Mouse (Mus musculus): Measurements from ENCODE around the gene Scg3. TPM values are rescaled to one million over a fixed set of nuclear protein-coding genes. Genes with fewer than 3 reads are reported as not detected.
"Not testable (repeated sequence)": the region's sequence is repeated elsewhere in the genome, so short reads cannot be mapped to it uniquely, and the experiment has no call there.

Gene Scg3
- polyA plus RNA-seq, 1 experiment from 2014 or later: 139 TPM

DNA sequence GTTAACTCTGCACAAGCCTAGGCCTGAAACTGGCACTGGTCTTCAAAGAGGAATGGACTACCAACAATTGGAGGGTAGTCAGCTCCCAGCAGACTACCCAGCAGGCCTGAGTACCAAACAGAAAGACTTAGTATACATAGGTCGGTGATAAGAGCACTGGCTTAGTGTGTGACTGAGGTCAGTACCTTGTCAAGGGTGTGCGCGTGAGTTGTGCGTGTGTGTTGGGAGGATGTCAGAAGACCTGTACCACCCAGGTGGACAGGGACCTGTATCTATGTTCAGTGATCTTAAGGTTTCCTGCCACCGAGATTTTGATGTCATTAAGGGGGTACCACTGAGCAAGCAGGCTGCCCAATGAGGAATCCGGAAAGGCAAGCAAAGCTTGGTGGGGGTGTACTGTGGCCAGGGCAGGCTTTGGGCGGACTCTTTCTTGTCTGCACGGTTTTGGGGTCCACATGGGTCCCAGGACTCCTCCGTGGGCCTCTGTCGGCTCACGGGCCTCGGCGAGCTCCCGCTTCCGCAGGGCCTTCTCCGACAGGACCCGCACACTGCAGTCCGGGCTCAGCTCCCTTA lies 58.8 kb downstream of the Scg3 start:
- Histone ChIP-seq H3K9me3 (no peaks in the 10 kb centered on the region), H3K27ac (peak overlapping the region; percentile 96), H3K4me2 (peak overlapping the region; percentile 80), H3K4me1 (replicated peaks) (peaks cover 14% of the 10 kb centered on the region), H3K9ac (peak overlapping the region; percentile 92), H3K4me3 (peak overlapping the region; percentile 78), H3K27me3 (peaks cover 6% of the 10 kb centered on the region; the same call in 1 of the 2 replicates), H3K36me3 (no peaks in the 10 kb centered on the region)
- WGBS: 15% methylated on average over 18 of the region's 18 CpGs
- ATAC-seq (ENCODE audit: low FRiP score): peak; percentile 54

- Histone ChIP-seq H3K27me3 (peaks cover 6% of the 10 kb centered on the region; the same call in 1 of the 2 replicates), H3K27ac (no peak overlapping the region), H3K4me2 (no peak overlapping the region), H3K36me3 (no peaks in the 10 kb centered on the region), H3K4me3 (no peak overlapping the region), H3K4me1 (replicated peaks) (peaks cover 8% of the 10 kb centered on the region), H3K9ac (no peak overlapping the region), H3K9me3 (no peaks in the 10 kb centered on the region)
- WGBS: 90% methylated on average over 3 of the region's 3 CpGs
- ATAC-seq (ENCODE audit: low FRiP score): no peak
Observed at GRCm38 (mm10) chr9:75621428-75621827, 62.4 kb downstream of the Scg3 start.

GRCm38 (mm10) chr9:75619761-75620160 lies 64.1 kb downstream of the Scg3 start:
- H3K4me3 ChIP-seq; H3K9ac ChIP-seq; H3K27me3 ChIP-seq; H3K4me2 ChIP-seq; H3K4me1 ChIP-seq (replicated peaks); ATAC-seq (ENCODE audit: low FRiP score); H3K9me3 ChIP-seq; H3K27ac ChIP-seq; H3K36me3 ChIP-seq: not testable (repeated sequence)
- 87% methylated on average over 2 of the region's 2 CpGs for WGBS

GRCm38 (mm10) chr9:75618836-75619400 lies 64.9 kb downstream of the Scg3 start:
- Histone ChIP-seq H3K9ac (no peak overlapping the region), H3K9me3 (no peaks in the 10 kb centered on the region), H3K4me3 (no peak overlapping the region), H3K4me1 (replicated peaks) (no peaks in the 10 kb centered on the region), H3K27me3 (peaks cover 3% of the 10 kb centered on the region; the same call in 1 of the 2 replicates), H3K4me2 (no peak overlapping the region), H3K36me3 (no peaks in the 10 kb centered on the region), H3K27ac (no peak overlapping the region)
- no peak for ATAC-seq (ENCODE audit: low FRiP score)
- 87% methylated on average over 6 of the region's 6 CpGs for WGBS

GRCm38 (mm10) chr9:75616560-75616959 lies 67.3 kb downstream of the Scg3 start:
- Histone ChIP-seq H3K36me3 (no peaks in the 10 kb centered on the region), H3K4me1 (replicated peaks) (no peaks in the 10 kb centered on the region; the same call in 1 of the 2 replicates), H3K9me3 (no peaks in the 10 kb centered on the region), H3K27ac (no peak overlapping the region), H3K4me3 (no peak overlapping the region), H3K9ac (no peak overlapping the region), H3K27me3 (no peaks in the 10 kb centered on the region), H3K4me2 (no peak overlapping the region)
- WGBS: 79% methylated on average over 3 of the region's 3 CpGs
- ATAC-seq (ENCODE audit: low FRiP score): no peak

GRCm38 (mm10) chr9:75610571-75611493 lies 73.0 kb downstream of the Scg3 start, which contains the start of gene Tmod2:
Gene Tmod2, minus strand, starts transcription at chr9:75611325.
- Histone ChIP-seq H3K9me3 (no peaks in the 10 kb centered on the region), H3K36me3 (peaks cover 6% of the 10 kb centered on the region; the same call in 1 of the 2 replicates), H3K27ac (peak within 1 kb of the TSS; percentile 95), H3K4me3 (peak within 1 kb of the TSS; percentile 92), H3K4me2 (peak within 1 kb of the TSS; percentile 70), H3K9ac (peak within 1 kb of the TSS; percentile 92), H3K4me1 (replicated peaks) (peaks cover 21% of the 10 kb centered on the region), H3K27me3 (no peaks in the 10 kb centered on the region)
- under 1% methylated on average over 74 of the region's 74 CpGs for WGBS
- ATAC-seq (ENCODE audit: low FRiP score): peak; percentile 93

GRCm38 (mm10) chr9:75609965-75610364 lies 73.9 kb downstream of the Scg3 start:
- peak overlapping the region; percentile 92 for H3K9ac ChIP-seq
- peak overlapping the region; percentile 92 for H3K4me3 ChIP-seq
- peak overlapping the region; percentile 70 for H3K4me2 ChIP-seq
- no peaks in the 10 kb centered on the region for H3K9me3 ChIP-seq
- no peak for ATAC-seq (ENCODE audit: low FRiP score)
- H3K4me1 ChIP-seq (replicated peaks): peaks cover 21% of the 10 kb centered on the region
- H3K27ac ChIP-seq: peak overlapping the region; percentile 95
- WGBS: 6% methylated on average over 16 of the region's 16 CpGs
- H3K27me3 ChIP-seq: no peaks in the 10 kb centered on the region
- H3K36me3 ChIP-seq: peaks cover 11% of the 10 kb centered on the region

GRCm38 (mm10) chr9:75609505-75609904 lies 74.4 kb downstream of the Scg3 start:
- peak overlapping the region; percentile 95 for H3K27ac ChIP-seq
- peak overlapping the region; percentile 92 for H3K9ac ChIP-seq
- ATAC-seq (ENCODE audit: low FRiP score): peak; percentile 44; the same call in 1 of the 2 replicates
- H3K4me3 ChIP-seq: peak overlapping the region; percentile 92
- WGBS: 20% methylated on average over 1 of the region's 1 CpGs
- H3K36me3 ChIP-seq: peaks cover 16% of the 10 kb centered on the region
- H3K4me2 ChIP-seq: peak overlapping the region; percentile 70
- H3K9me3 ChIP-seq: no peaks in the 10 kb centered on the region; the same call in 1 of the 2 replicates
- H3K27me3 ChIP-seq: no peaks in the 10 kb centered on the region
- H3K4me1 ChIP-seq (replicated peaks): peaks cover 21% of the 10 kb centered on the region

DNA sequence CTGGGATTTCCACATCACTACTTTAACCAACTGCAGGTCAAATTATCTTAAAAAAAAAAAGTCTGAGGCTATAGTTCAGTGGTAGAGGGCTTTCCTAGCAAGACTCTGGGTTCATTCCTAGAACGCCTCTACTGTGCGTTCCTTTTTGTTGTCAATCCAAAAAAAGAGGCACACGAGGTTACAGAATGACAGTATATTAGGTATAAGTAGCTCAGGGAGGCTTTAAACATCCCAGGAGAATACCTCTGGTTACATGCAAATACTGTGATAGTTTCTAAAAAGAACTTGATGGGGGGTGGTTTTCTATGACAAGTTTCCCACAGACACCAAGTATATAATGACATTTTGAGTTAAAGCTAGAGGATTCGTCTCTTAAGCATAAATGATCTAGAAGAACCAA lies 76.4 kb downstream of the Scg3 start:
- H3K4me1 ChIP-seq (replicated peaks): peaks cover 21% of the 10 kb centered on the region
- 90% methylated on average over 4 of the region's 4 CpGs for WGBS
- H3K9me3 ChIP-seq: no peaks in the 10 kb centered on the region; the same call in 1 of the 2 replicates
- H3K9ac ChIP-seq: no peak overlapping the region
- no peak for ATAC-seq (ENCODE audit: low FRiP score)
- no peak overlapping the region for H3K4me3 ChIP-seq
- no peak overlapping the region for H3K27ac ChIP-seq
- peaks cover 28% of the 10 kb centered on the region for H3K36me3 ChIP-seq
- H3K27me3 ChIP-seq: no peaks in the 10 kb centered on the region
- H3K4me2 ChIP-seq: no peak overlapping the region

DNA sequence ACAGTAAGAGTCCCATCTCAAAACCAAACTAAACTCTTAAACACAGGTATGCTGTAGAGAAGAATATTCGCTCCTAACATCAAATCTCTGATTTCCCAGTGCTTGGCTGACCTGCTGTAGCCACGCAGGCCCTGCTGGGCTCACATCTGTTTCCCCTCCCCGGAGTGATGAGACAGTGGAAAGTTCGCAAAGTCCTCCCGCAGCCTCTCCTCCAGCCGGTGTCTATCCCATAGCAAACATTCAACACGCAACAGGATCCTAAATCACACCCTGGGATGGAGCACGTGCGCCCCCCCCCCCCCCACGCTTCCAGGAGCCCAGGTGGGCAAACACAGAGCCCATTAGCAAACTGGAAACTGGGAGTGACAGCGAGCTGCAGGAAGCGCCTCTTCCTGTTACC lies 82.3 kb downstream of the Scg3 start:
- Histone ChIP-seq H3K4me2 (no peak overlapping the region), H3K9me3 (no peaks in the 10 kb centered on the region; the same call in 1 of the 2 replicates), H3K9ac (no peak overlapping the region), H3K27ac (no peak overlapping the region), H3K27me3 (no peaks in the 10 kb centered on the region), H3K4me3 (no peak overlapping the region), H3K36me3 (peaks cover 38% of the 10 kb centered on the region), H3K4me1 (replicated peaks) (peaks cover 37% of the 10 kb centered on the region)
- no peak for ATAC-seq (ENCODE audit: low FRiP score)
- WGBS: 67% methylated on average over 12 of the region's 12 CpGs

DNA sequence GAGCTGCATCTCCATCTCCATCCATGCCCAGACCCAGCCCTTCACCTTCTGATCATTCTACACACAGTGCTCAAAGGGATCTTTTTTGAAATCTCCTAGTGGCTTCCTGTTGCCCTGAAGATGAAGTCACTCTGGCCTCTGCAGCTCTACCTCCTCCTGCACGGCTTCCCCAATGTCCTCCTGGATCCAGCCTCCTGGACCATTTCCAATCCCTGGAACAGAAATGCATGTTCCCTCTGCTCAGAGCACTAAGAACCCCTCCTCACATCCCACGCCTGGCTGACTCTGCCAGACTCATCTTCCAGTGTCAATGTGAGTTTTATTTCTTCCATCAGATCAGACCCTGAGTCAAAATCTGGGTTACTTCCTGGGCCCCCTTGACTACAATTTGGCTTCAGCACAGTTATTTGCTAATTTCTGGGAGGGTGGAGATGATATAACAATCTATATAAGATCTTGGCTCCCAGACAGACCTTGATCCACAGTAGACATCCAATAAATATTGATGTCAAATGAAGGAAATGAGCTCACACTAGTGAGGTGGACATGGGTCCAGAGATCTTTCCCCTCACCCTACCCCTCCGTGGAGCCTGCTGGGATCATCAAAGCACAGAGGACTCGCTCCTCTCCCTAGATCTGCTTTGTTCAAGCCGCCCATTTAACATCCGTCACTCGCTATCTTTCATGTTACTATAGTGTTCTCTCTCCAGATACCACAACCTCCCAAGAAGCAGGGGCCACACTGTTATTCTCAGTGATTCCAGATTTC lies 83.5 kb downstream of the Scg3 start:
- Histone ChIP-seq H3K4me2 (no peak overlapping the region), H3K4me1 (replicated peaks) (peaks cover 37% of the 10 kb centered on the region), H3K27ac (0 out of 2 replicates have a peak overlapping the region, but pooled peaks have one; percentile 55), H3K9me3 (no peaks in the 10 kb centered on the region; the same call in 1 of the 2 replicates), H3K36me3 (peaks cover 42% of the 10 kb centered on the region), H3K4me3 (no peak overlapping the region), H3K9ac (no peak overlapping the region), H3K27me3 (no peaks in the 10 kb centered on the region)
- ATAC-seq (ENCODE audit: low FRiP score): no peak
- WGBS: 64% methylated on average over 7 of the region's 7 CpGs
